Mouse (Mus musculus) limb, embryonic 14.5 days (tissue): Measurements from ENCODE around the gene Snrpg. TPM values are rescaled to one million over a fixed set of nuclear protein-coding genes. Genes with fewer than 3 reads are reported as not detected.

Experiments used
- ATAC-seq: fragments of 200-750 bp; cut with Nextera tagmentation; 2 replicates; pipeline ENCODE4 v1.8.0; 2017; ENCODE audit warnings: low read depth, moderate number of reproducible peaks, moderate TSS enrichment; ENCODE audit not compliant: low FRiP score
- DNase-seq: peaks from one replicate; pipeline ENCODE4 v3.0.0-alpha.2; 2015; ENCODE audit warnings: low spot score
- H3K27ac ChIP-seq: fragments of 300-500 bp; sonication (generic); replicated peaks from 2 replicates; pipeline ENCODE4 v1.5.1; 2014; ENCODE audit warnings: low read depth, mild to moderate bottlenecking, low read length, moderate library complexity, mixed read lengths
- H3K27me3 ChIP-seq: fragments of 300-500 bp; sonication (generic); 2 replicates; pipeline ENCODE4 v1.6.1; 2014; ENCODE audit warnings: low read length, mixed read lengths; ENCODE audit not compliant: control insufficient read depth, insufficient read depth
- H3K36me3 ChIP-seq: fragments of 300-500 bp; sonication (generic); 2 replicates; pipeline ENCODE4 v1.6.1; 2014; ENCODE audit warnings: mild to moderate bottlenecking, low read length, moderate library complexity, mixed read lengths; ENCODE audit not compliant: control insufficient read depth, insufficient read depth
- H3K4me1 ChIP-seq: fragments of 300-500 bp; sonication (generic); 2 replicates; pipeline ENCODE4 v1.6.1; 2014; ENCODE audit warnings: antibody characterized with exemption, low read length, mixed read lengths; ENCODE audit not compliant: control insufficient read depth, insufficient read depth
- H3K4me2 ChIP-seq: fragments of 300-500 bp; sonication (generic); replicated peaks from 2 replicates; pipeline ENCODE4 v1.6.1; 2014; ENCODE audit warnings: low read depth, mild to moderate bottlenecking, low read length, moderate library complexity; ENCODE audit not compliant: severe bottlenecking
- H3K4me3 ChIP-seq: fragments of 300-500 bp; sonication (generic); replicated peaks from 2 replicates; pipeline ENCODE4 v1.5.1; 2014; ENCODE audit warnings: low read length
- H3K9ac ChIP-seq: fragments of 300-500 bp; sonication (generic); 2 replicates; pipeline ENCODE4 v1.6.1; 2014; ENCODE audit warnings: mild to moderate bottlenecking, low read depth, low read length, moderate library complexity; ENCODE audit not compliant: severe bottlenecking
- H3K9me3 ChIP-seq: fragments of 300-500 bp; sonication (generic); 2 replicates; pipeline ENCODE4 v1.6.1; 2016; ENCODE audit warnings: low read length; ENCODE audit not compliant: control insufficient read depth
- POLR2A ChIP-seq: fragments of 200-500 bp; IDR thresholded peaks from 2 replicates; pipeline ENCODE4 v1.8.0; 2012; ENCODE audit warnings: inconsistent platforms, mild to moderate bottlenecking, moderate library complexity, borderline replicate concordance; ENCODE audit not compliant: insufficient read depth, insufficient read length; ENCODE audit errors: extremely low read depth
- WGBS: fragments of 180-500 bp; shearing (Covaris S2); extraction: QIAGEN DNeasy Blood & Tissue Kit; methylation state at CpG from one replicate; pipeline ENCODE4 v1.1.7; 2014; 5-methylcytosine and 5-hydroxymethylcytosine counted together
- polyA plus RNA-seq, 2 experiments: library from polyadenylated mRNA; depleted of rRNA in 1 of 2; stranded (reverse) in 1 of 2; unstranded in 1 of 2; fragments of >200 nt; fragmentation: Nextera tagmentation in 1 of 2; extraction: Ambion mirVana in 1 of 2; gene quantifications; 2 replicates each; pipeline versions ENCODE4 v1.2.1 to v1.2.3; 2012 to 2014

The Snrpg gene
- polyA plus RNA-seq, 2 experiments: 632 to 684 TPM

DNA sequence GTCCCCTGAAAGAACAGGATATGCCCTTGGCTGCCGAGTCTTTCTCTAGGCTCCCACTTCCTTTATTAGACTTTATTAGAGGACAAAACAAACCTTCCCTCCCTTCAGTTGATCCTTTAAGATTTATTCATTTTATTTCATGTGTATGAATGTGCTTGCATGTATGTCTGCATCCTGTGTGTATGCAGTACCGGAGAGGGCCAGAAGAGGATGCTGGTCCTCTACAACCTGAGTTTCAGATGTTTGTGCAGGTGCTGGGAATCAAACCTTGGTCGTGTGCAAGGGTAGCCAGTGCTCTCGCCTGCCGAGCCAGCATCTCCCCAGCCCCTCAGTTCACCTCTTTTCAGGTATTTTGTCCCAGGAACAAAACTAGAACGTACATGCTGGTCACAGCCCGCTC is 9.7 kb upstream of the Snrpg start:
- WGBS: 86% methylated on average over 7 of the region's 7 CpGs
- no peak for TF ChIP-seq POLR2A
- DNase-seq (no peak), ATAC-seq (no peak)
- Histone ChIP-seq H3K36me3 (no peaks in the 10 kb centered on the region), H3K9ac (no peak overlapping the region), H3K4me2 (no peak overlapping the region), H3K27ac (no peak overlapping the region), H3K4me1 (peaks cover 3% of the 10 kb centered on the region; the same call in 1 of the 2 replicates), H3K27me3 (no peaks in the 10 kb centered on the region), H3K4me3 (no peak overlapping the region), H3K9me3 (no peaks in the 10 kb centered on the region)

DNA sequence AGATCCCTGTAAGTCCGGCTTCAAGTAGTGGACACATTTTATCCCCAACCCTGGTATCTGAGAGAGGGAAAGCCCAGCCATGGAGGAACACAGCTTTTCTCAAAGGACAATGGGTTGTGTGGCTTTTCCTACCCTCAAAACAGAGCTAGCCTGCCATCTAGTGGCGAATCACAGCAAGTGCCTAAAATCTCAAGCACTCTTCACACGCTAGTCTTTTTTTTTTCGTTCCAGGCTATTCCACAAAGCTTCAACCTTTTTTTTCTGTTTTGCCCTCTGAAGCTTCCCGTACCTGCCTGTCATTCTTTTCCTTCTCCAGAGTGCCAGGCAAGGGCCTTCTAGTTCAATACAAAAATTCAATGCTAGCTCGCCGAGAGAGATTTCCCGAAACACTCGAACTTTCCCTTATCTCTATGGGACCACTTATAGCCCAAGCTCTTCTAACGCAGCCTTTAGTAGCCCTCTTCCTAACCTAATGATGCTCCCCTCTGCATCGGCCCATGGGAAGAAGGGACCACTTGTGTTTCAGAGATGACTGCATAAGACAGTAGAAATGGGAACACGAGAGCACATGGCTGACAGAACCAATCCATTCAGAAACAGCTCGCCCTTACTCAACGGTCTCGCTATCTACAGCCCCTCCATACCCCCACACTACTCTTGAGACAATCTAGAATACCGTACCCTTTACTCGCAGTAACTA is 6.5 kb upstream of the Snrpg start:
- Histone ChIP-seq H3K36me3 (peaks cover 9% of the 10 kb centered on the region), H3K4me3 (peak overlapping the region; percentile 76), H3K9me3 (no peaks in the 10 kb centered on the region), H3K4me1 (peaks cover 9% of the 10 kb centered on the region; the same call in 1 of the 2 replicates), H3K4me2 (peak overlapping the region; percentile 98), H3K27ac (0 out of 2 replicates have a peak overlapping the region, but pooled peaks have one; percentile 58), H3K27me3 (no peaks in the 10 kb centered on the region), H3K9ac (peak overlapping the region; percentile 60)
- ATAC-seq (peak; percentile 25; the same call in 1 of the 2 replicates), DNase-seq (peak; percentile 84)
- WGBS: 3% methylated on average over 17 of the region's 17 CpGs
- peak; percentile 17; the same call in 1 of the 2 replicates for TF ChIP-seq POLR2A

DNA sequence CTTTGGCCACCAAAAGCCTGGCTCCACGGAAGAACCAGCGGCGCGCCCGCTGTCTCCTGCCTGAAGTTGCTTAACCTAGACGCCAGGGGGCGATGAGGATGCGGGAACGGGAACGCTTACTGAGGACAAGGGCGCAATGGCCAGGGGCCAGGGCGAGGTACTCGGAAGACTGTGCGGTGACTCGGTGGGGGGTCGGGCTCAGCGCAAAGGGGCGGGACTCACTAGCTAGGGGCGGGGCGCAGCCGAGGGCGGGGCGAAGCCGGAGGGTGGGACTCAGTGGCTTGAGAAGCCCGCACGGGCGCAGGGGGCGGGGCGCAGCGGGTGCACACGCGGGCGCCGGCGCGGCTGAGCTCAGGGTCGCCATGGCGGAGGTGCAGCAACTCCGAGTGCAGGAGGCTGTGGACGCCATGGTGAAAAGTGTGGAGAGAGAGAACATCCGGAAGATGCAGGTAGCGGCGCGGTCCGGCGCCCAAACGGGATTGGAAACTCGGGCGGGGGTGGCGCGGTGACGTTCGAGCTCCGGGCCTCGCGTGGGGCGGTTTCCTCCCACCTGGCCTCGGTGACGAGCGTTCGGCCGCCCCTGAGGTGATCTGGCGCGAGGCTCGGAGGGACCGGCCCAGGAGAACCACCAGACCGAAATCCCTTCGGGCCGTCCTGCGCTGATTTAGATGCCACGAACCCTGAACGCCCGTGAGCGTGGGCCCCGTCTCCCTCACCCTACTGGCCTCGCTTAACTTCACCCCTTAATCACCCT is 5.6 kb upstream of the Snrpg start, which contains the start of gene Fam136a:
Gene Fam136a, plus strand, starts transcription at position 276 of the 754 bp plus-strand sequence.
- peaks cover 10% of the 10 kb centered on the region for H3K4me1 ChIP-seq
- H3K9ac ChIP-seq: peak within 1 kb of the TSS; percentile 78
- peak; percentile 98 for DNase-seq
- peak; percentile 52; the same call in 1 of the 2 replicates for TF ChIP-seq POLR2A
- peak within 1 kb of the TSS; percentile 68 for H3K27ac ChIP-seq
- H3K4me3 ChIP-seq: peak within 1 kb of the TSS; percentile 76
- H3K36me3 ChIP-seq: peaks cover 9% of the 10 kb centered on the region
- H3K9me3 ChIP-seq: no peaks in the 10 kb centered on the region
- WGBS: 1% methylated on average over 71 of the region's 76 CpGs
- ATAC-seq: peak; percentile 94
- H3K4me2 ChIP-seq: peak within 1 kb of the TSS; percentile 98
- H3K27me3 ChIP-seq: no peaks in the 10 kb centered on the region

DNA sequence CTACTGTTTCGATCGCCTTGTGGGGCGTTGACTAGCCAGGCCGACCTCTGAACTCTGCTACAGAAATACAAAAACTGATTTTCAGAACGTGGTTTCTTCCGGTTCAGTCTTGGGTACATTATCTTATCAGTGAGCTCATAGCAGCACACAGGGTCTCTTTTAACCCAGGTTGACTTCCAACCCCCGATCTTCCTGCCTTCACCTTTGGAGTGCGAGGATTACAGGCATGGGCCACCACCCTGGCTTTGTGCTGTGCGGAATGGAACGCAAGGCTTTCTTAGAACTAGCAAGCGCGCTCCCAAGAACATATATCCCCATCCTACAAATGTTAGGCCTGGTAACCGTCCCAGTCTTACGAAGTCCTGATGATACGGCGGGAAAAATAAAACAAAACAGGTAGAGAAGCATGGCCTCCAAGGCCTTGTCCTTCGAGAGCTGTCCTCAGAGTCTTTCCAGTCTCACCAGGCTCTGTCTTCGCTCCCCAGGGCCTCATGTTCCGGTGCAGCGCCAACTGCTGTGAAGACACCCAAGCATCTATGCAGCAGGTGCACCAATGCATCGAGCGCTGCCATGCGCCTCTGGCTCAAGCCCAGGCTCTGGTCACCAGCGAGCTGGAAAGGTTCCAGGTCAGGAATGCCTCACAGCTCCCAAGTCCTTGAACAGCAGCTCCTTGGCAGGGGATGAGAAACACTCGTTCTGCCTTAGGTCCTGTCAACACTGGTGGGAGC is 4.8 kb upstream of the Snrpg start:
- Histone ChIP-seq H3K4me3 (peak overlapping the region; percentile 76), H3K27ac (peak overlapping the region; percentile 68), H3K9ac (peak overlapping the region; percentile 78), H3K36me3 (peaks cover 9% of the 10 kb centered on the region), H3K27me3 (no peaks in the 10 kb centered on the region), H3K4me2 (peak overlapping the region; percentile 98), H3K9me3 (no peaks in the 10 kb centered on the region), H3K4me1 (peaks cover 13% of the 10 kb centered on the region)
- ATAC-seq (no peak), DNase-seq (no peak)
- 49% methylated on average over 25 of the region's 25 CpGs for WGBS
- TF ChIP-seq POLR2A: no peak

DNA sequence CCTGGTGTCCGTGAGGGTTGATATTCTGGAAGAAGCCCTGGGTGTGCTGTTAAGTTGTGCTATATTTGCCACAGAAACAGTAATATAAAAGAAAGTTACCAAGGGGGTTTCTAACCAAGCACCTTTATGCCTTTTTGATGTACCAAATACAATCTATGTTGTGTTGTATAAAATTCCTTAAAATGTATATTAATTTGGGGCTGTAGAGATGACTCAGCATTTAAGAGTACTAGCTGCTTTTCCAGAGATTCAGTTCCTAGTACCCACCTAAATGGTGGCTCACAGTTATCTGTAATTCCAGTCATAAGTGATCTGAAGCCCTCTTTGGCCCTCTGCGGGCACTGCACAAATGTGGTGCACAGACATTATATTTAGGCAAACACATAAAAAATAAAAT is 4.3 kb upstream of the Snrpg start:
- WGBS: 70% methylated on average over 2 of the region's 2 CpGs
- H3K4me1 ChIP-seq: peaks cover 13% of the 10 kb centered on the region
- DNase-seq: no peak
- peaks cover 9% of the 10 kb centered on the region for H3K36me3 ChIP-seq
- peak overlapping the region; percentile 78; the same call in 1 of the 2 replicates for H3K9ac ChIP-seq
- no peak for TF ChIP-seq POLR2A
- no peaks in the 10 kb centered on the region for H3K9me3 ChIP-seq
- H3K27me3 ChIP-seq: no peaks in the 10 kb centered on the region
- H3K4me2 ChIP-seq: peak overlapping the region; percentile 98
- peak overlapping the region; percentile 76; the same call in 1 of the 2 replicates for H3K4me3 ChIP-seq
- H3K27ac ChIP-seq: no peak overlapping the region
- no peak for ATAC-seq
